Mouse (Mus musculus) neutrophil, adult 5-6 weeks (primary cell): ENCODE data around the gene Adap1. TPM values are rescaled to one million over a fixed set of nuclear protein-coding genes. Genes with fewer than 3 reads are reported as not detected.
A peak's percentile ranks its signal among the peaks of the same experiment; 100 is the strongest.

Experiments used
- ATAC-seq: fragments of 151-379, 151-347 bp; 2 replicates; pipeline ENCODE4 v1.8.0; 2017; ENCODE audit warnings: mild to moderate bottlenecking, moderate TSS enrichment; ENCODE audit not compliant: insufficient number of reproducible peaks, poor library complexity, low FRiP score, severe bottlenecking; ENCODE audit errors: extremely low read depth
- total RNA-seq: library from RNA; stranded (forward); fragments of 200-1000 nt; gene quantifications from 2 replicates; pipeline ENCODE4 v1.2.3, GENCODE M21; 2017

The Adap1 gene
- 20.8 and 21.1 TPM in 2 replicates for total RNA-seq

DNA sequence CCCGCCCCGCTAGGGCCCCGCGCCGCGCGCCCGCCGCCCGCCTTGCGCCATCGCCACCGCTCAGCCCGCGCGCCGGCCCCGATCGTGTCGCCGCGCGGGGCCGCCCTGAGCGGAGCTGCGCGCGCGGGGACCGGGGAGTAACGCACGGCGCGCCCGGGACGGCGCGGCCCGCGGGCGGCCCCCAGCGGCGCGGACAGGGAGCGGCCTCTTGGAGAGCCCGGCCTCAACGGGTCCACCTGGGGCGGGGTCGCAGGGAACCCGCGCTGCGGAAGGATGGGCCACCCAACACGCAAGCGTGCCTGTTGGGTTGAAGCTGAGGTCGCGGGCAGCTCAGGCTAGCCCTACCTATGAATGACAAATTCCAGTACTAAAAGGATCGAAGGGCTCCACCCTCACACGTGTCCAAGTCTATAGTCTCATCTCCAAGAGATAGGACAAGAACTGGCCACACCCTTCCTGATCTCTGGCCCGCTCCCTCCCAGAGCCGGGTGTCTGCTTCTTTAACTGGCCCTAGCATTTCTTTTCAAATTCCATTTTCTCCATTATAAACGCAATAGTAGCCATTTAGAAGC lies at the start of gene Adap1:
TSS of gene Adap1 (minus strand) at position 228 of the 572 bp plus-strand sequence.
- peak; percentile 28 for ATAC-seq

DNA sequence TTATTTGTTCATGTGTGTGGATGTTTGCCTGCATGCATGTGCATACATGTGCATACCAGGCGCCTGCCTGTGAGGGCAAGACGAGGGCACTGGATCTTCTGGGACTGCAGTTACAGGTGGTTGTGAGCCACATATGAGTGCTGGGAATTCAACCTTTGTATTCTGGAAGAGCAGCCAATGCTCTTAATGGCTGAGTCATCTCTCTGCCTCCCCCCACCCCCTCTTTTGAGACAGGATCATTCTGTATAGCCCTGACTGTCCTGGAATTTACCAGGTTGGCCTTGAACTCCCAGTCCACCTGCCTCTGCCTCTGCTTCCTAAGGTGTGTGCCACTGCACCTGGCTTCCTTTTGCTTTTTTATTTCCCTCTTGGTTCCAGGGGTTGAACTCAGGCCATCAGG lies 49.4 kb upstream of the Adap1 start:
- no peak for ATAC-seq

DNA sequence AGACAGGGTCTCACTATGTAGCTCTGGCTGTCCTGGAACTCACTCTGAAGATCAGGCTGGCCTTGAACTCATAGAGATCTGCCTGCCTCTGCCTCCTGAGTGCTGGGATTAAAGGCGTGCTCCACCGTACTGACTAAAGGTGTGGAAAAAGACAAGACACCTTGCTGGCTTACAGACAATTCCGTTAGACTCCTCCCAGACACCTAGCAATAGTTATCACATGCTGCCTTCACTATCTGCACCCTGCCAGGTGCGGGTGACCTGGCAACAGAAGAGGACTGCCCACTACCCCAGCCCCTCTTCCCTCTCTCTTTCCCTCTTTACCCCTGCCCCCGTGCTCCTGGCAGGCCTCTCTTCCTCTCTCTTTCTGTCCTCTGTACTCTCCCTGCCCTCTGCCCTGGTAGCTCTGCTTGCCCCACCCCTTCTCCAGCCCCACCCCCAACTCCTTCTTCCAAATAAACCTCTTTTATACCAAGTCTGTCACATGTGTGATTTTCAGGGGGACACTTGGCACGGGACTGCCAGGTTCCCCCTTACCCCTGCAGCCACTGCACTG lies 48.5 kb upstream of the Adap1 start:
- no peak for ATAC-seq

DNA sequence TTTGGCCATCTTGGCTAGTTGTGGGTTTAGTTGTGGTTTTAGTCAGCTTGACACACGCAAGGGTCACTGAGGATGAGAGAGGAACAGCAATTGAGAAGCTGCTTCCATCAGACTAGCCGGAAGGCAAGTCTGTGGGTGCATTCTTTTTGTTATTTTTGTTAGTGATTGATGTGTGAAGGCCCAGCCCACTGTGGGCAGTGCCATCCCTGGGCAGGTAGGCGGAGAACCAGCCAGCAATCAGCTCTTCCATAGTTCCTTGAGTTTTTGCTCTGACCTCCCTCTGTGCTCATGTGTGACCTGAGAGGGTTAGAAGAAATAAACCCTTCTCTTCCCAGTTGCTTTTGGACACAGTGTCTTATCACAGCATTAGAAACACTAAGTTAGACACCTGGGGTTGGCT lies 47.7 kb upstream of the Adap1 start:
- ATAC-seq, result no peak

DNA sequence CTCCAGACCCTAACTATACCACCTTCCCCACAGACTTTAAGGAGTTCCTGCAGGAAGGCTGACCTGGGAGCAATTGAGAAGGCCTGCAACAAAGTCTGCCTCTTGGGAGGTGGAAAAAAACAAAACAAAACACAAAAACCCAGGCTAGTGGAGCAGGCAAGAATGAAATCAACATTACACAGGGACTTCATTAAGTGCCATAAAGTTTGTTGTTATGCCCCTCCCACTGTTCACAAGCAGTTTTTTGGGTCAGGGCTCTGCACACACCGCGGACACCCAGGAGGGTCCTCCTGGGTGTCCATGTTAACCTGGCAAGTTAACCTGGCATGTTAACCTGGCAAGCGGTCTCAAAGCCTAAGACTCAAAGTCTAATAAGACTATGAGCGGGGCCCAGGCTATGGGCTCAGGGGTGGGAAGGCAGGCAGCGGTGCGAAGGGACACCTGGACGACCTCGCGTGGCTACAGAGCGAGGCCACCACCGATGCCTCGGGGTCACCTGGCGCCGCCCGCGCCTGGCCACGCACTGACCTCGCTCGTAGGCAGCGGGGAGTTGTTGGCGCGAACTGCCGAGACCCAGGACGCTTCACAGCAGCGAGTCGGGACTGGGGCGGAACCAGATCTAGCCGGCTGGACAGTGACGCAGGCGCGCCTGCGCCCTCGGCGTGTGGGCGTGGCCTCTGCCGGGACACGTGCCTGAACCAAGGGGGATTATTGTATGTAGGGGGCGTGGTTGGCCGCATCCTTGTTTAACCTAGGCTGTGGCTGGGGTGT lies 46.4 kb upstream of the Adap1 start:
- peak; percentile 68 for ATAC-seq

DNA sequence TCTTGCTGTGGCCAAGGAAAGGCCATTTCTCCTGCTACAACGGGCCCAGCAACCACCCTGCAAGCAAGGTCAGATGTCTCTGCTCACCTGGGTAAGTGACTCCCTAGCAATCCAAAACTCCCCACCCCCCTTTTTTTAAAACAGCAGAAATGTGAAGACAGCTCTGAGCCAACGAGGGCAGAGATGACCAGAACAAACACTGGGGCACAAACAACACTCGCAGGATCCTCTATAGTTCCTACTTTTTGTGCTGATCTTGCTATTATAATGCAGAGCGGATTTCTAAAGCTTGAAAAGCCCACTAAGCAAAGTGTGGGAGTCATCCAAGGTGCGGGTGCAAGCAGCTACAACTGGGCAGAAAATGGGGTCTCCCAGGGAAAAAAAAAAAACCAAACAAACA lies 45.7 kb upstream of the Adap1 start:
- ATAC-seq, result no peak

DNA sequence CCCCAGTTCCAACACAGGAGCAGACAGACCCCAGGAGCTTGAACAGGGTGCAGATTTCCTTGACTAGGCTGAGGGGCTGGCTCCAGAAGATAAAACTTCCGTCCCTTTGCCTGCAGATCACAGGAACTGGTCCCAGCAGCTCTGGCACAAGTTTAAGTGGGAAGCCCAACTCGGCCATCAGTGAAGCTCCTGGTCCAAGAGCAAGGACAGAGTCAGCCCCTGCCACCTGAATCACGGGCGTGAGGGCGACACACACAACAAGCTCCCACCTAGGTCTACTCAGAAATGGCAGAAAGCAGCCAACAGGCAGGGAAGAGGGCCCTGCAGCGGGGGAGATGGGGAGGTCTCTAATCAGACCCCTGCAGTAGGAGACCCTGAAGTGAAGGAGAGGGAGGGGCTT lies 44.9 kb upstream of the Adap1 start:
- no peak for ATAC-seq

DNA sequence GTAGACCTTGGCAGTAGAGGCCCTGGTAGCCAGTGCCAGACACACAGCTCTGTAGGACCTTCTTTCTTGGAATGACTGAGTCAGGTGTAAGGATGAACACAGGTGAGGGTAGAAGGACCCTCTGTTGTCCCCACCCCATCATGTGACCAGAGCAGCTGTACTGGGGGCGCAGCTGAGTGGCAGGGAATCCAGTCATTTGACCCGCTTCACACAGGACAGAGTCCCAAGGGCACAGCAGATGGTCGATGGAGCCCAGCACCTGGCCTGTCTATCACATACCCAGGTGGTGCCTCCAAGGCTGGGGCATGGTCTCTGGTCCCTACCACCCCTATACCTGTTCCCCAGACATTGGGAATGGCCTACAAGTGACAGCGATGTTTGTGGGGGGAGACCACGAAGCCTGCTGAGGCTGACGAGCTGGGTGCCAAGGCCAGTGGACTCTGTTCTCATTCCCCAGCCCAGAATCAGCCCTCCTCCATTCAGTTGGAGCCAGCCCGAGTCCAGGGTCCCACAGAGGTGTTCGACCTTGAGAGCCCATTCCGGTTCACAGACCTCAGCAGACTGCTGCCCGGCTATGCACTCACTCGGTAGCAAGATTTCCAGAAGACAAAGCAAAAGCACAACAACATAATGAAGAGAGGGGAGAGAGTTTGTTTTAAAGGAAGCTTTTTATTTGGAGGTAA lies 43.4 kb upstream of the Adap1 start:
- no peak for ATAC-seq

DNA sequence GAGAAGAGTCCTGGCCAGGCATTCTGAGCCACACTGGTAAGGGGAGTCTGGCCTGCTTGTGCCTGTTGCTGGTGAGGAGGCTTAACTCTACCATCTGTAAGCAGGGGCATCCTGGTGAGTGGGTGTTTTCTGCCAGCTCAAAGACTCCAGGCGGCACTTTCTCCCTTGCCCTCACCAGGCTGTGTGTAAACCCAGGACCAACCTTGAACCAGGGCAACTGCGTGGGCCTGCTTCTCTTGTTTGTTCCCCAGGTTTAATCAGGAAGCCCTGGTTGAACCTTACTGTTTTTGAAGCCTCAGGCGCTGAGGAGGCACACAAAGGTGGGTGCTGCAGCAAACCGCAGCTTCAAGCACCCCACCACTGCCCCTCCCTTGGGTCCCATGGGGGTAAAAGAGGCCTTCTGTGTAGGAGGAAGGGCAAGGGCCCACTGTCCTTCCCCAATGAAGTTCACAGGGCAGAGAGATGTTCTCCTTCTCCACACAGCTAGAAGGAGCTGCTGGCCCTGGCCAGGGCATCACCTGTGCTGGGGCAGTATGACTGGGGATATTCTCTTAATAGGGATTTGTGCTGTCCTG lies 42.5 kb upstream of the Adap1 start:
- ATAC-seq, result peak; percentile 27; the same call in 1 of the 2 replicates

DNA sequence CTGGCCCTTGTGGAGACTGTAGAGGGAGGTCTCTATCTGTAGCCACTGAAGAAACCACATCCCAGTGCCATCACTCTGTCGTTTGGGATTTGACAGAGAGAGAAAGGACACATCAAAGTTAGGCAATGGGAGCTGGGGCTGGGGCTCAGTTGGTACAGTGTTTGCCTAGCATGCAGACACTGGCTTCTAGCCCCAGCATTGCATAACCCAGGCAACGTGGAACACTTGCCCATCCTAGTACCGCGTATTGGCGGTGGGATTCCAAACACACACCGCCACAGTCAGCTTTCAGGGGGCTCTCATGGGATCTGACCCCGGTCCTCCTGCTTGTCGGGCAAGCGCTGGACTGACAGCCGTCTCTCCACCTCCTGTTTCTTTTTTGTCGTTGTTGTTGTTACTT lies 41.1 kb upstream of the Adap1 start:
- ATAC-seq, result no peak

DNA sequence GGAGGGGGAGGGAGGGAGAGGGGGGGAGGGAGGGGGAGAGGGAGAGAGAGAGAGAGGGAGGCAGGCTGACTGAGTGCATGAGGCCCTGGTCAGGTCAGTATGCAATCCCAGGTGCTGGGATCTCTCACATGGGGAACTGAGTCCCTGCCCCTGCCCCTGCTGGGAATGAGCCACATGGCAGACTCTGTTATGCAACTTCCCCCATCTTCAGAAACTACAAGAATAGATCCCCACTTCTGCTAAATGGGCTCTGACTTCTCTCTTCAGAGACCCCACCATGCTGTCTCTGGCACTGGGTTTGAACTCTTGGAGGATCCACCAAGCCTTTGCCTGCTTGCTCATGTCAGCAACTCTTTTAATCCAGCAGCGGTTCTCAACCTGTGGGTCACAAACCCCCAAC lies 40.4 kb upstream of the Adap1 start:
- peak; percentile 47 for ATAC-seq

DNA sequence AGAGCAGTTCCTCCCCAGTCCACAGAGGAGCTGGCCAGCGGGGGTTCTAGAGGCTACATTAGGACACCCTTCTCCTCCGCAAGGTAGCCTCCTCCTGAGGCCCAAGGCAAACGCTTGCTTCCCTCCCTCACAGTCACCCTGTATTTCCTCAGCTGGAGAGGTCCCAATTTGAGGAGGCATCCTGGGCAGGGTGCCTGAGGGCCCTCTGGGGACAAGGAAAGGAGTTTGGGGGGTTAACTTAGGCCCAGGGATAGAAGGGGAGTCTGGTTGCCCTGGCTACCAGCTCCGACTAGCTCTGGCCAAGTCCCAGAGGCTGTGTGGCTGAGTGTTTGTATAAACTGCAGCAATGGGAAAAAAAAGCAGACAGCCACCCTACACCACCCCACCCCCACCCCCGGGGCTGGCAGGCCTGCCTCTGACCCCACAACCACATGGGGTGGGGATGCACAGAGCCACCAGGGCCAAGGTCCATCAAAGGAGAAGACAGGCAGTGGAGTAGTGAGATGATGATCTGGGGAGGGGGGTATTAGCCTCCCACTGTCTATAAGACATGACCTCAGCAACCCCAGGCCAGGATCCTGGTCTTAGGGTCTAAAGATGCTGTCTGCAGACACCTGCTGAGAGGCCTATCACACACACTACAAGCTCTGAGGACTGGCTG lies 39.6 kb upstream of the Adap1 start:
- ATAC-seq, result no peak

DNA sequence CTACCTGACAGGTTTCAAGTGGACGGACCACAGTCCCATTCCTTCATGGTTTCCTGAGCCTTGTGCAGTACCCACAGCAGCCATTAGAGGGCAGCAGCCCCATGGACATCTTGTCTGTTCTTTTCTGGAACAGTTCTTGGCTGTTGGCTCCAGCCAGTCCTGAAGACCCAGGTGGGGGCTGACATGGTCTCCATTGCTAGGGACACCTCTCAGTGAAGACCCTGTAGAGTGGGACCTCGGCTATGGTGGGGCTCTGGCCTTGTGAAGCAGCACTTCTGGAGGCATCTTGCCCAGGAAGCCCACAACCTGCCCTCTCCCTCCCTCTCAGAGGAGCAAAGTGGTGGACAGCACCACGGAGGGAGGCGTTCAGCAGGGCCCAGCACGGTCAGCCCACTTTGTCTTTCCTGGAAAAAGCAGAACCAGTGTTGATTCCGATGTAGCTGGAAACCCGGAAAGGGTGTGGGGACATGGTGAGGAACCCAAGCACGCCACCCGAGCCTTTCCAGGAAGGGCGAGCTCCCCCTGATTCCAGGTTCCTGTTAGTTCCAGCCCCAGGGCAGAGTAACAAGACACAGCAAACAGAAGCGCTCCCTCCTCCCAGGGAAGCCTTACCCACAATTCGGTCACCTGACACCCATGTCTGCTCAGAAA lies 39.0 kb upstream of the Adap1 start:
- ATAC-seq, result peak; percentile 62

DNA sequence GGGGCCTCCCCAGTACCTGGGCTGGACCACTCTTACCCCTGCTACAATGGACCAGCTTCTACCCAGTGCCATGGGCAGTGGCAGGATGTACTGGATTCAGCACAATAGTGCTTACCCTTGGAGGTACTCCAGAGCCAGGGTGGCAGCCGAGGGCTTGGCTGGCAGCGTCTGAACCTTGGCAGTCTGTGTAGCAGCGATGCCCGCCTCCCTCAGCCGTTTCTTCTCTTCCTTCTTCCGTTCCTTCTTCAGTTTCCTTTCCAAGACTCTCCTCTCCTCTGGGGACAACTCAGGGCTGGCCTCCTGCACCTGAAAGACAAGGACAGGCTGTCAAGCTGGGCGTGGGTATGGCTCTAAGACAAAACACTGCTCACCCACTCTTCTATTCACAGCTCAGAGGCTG lies 38.4 kb upstream of the Adap1 start:
- no peak for ATAC-seq

DNA sequence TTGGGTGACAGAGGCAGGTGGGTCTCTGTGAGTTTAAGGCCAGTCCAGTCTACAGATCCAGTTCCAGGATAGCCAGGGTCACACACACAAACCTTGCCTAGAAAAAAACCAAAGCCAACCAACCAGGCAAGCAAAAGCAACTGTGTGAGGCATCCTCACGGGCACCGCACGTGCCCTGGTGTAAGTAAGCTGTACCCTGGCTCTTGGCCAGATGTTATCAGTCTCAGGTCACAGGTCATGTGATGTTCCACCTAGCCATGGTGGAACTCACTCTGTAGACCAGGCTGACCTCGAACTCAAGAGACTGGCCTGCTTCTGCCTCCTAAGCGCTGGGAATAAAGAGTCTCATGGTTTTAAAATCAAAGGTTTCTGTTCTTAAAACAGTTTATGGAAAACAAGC lies 33.8 kb upstream of the Adap1 start:
- ATAC-seq, result no peak

DNA sequence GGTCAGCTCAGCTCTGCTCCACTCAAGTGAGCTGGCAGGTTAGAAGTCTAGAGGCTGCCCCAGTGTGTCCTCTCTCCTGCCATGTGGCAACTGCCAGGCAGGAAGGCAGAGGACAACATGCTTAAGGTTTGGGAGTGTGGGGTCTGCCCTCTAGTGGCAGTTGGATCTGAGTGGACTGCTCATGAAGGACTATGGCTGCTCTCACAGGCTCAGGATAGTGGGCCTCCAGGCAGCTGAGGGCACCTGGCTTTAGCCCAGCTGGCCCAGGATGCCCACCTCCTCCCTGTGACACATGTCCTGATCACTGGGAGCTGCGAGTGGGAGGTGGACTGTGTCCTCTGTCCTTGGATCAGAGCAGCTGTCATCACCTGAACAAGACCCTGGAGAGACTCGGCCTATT lies 33.2 kb upstream of the Adap1 start:
- ATAC-seq, result peak; percentile 20; the same call in 1 of the 2 replicates

DNA sequence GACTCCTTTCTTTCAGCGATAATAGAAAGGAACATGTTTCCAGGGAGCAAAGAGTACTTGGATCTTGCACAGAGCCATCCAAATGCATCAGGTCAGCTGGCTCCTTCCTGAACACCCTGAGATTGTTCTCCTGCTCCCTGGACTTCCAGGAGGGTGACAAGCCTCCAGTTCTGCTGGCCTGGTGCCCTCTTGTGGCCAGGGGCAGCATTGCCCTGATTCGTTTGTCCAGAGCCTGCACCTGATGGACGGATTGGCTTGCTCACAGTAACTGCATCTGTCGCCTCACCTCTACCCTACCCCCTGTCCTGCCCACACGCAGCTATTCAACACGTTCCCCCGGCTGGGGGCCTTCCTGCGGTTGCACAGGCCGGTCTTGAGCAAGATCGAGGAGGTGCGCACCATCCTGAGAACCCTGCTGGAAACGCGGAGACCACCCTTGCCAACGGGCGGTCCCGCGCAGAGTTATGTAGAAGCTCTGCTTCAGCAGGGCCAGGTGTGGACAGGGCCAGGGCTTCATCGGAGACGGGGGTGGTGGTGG lies 29.9 kb upstream of the Adap1 start:
- ATAC-seq, result peak; percentile 45; the same call in 1 of the 2 replicates

DNA sequence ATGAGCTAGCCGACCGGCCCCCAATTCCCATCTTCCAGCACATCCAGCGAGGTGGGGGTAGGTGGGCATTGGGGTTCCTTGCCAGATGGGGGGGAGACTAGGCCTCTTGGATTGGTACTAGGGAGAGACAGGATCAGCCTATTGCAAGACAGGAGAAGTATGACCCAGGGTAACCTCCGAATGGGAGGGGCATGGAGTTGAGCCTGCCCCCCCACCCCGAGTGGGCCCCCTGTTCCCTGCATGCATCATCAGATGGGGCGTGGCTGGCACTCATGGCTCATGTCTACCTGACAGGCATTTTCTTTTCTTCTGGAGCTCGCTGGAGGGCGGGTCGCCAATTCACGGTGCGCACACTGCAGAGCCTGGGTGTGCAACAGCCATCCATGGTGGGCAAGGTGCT lies 28.5 kb upstream of the Adap1 start:
- no peak for ATAC-seq
